Mouse (Mus musculus): Measurements from ENCODE around the gene Scn4b.

- TF ChIP-seq POLR2A (IDR thresholded peaks at IDR 0.05; ENCODE audit: low read depth, low read length): no peak
- no peak for TF ChIP-seq CTCF (IDR thresholded peaks at IDR 0.05; ENCODE audit: borderline replicate concordance, insufficient read depth, low read length)
Measured at GRCm38 (mm10) chr9:45115706-45116105, 22.5 kb upstream of the Scn4b start.
